Mouse (Mus musculus) cerebellum, postnatal 4 days (tissue): ENCODE data around the gene Neto2.
"Not testable (repeated sequence)": the region's sequence is repeated elsewhere in the genome, so short reads cannot be mapped to it uniquely, and the experiment has no call there.

Experiments
- DNase-seq, 2 experiments: peaks; one replicate each; pipeline ENCODE4 v3.0.0; 2022; ENCODE audit warnings: low spot score in 2 of 2, mixed read lengths in 1 of 2

Gene Neto2

GRCm38 (mm10) chr8:85700751-85701351 lies at the start of gene Neto2:
Gene Neto2 (minus strand): TSS chr8:85700924.
- peak; percentile 60 to 83 for DNase-seq

DNA sequence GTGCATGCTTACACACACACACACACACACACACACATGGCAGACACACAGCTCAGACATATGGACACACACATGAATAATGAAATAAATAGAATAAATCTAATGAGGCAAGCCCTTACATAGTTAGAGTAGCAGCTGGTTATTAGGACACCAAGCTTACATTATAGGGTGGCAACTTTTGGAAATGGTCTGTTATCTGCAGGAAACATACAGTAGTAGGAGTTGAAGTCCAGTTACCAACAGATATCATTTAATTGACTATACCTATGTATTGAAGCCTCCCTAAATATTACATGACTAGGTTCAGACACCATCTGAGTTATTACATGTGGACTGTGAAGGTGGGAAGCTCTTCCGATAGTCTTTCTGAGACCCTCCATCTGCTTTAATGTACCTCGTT lies 44.3 kb upstream of the Neto2 start:
- no peak for DNase-seq

GRCm38 (mm10) chr8:85730545-85730944 lies 29.8 kb upstream of the Neto2 start:
- no peak for DNase-seq

GRCm38 (mm10) chr8:85717271-85717670 lies 16.5 kb upstream of the Neto2 start:
- DNase-seq, result no peak

GRCm38 (mm10) chr8:85716696-85717095 lies 16.0 kb upstream of the Neto2 start:
- DNase-seq, result no peak

- no peak for DNase-seq
These were observed 6.3 kb upstream of the Neto2 start for GRCm38 (mm10) chr8:85706988-85707387.

GRCm38 (mm10) chr8:85700101-85700750 lies 498 bp downstream of the Neto2 start:
- peak; percentile 38 to 85 for DNase-seq

GRCm38 (mm10) chr8:85699051-85699450 lies 1.7 kb downstream of the Neto2 start:
- peak; percentile 39 to 70 for DNase-seq

- DNase-seq, result no peak
These were observed 35.6 kb downstream of the Neto2 start for GRCm38 (mm10) chr8:85665146-85665545.

DNA sequence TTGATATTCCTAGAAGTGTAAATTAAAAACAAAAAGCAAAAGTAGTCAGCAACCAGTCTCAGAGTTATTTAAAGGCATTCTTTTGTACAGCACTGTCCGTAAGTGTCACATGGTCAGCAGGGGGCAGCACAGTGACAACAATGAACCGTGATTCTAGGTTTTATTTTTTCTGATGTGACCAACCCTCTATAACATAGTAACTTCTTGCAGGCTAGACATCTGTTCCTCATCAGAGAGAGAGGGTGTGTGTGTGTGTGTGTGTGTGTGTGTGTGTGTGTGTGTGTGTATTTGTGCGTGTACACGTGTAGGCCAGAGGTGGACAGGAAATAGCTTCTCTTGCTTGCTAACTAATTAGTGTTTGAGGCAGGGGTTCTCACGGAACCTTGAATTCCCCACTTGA lies 38.7 kb downstream of the Neto2 start:
- DNase-seq, result peak; percentile 25 to 41

GRCm38 (mm10) chr8:85651201-85651600 lies 49.5 kb downstream of the Neto2 start:
- DNase-seq, result no peak

- no peak for DNase-seq
These were observed 52.2 kb downstream of the Neto2 start for GRCm38 (mm10) chr8:85648553-85648952.

DNA sequence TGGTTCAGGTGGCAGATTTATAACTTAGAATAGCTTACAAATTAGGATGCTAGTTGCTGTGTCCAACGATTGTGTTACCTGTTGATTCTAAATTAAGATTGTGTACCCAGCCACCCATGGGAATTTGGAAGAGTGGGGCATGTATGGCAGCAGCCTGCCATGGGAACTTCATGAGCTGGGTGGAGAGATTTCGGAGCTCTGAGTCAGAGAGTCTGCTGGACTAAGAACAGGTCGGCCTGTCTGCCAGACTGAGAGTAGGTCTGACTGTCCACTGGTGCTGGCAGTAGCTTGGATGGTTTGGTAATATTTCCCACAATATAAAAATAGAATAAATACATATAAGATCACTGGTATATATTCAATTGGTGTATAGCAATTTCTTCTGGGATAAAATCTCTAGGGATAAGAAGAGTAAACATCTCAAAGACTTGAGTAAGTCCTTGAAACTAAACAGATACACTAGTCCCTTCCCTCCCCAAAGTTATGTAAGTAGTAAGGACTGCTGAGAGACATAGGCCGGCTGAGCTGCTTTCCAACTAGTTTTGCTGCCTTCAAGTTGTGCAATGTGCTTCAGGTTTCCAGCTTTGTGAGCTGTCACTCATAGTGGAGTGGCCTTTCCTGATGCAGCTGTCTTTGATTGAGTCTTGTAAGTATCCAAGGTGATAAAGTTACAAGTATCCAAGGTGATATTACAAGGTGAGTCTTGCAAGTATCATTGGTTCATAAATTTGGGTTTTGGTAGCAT lies 55.6 kb downstream of the Neto2 start:
- DNase-seq, result no peak

- no peak for DNase-seq
These were observed 76.3 kb downstream of the Neto2 start for GRCm38 (mm10) chr8:85624450-85624849.

DNA sequence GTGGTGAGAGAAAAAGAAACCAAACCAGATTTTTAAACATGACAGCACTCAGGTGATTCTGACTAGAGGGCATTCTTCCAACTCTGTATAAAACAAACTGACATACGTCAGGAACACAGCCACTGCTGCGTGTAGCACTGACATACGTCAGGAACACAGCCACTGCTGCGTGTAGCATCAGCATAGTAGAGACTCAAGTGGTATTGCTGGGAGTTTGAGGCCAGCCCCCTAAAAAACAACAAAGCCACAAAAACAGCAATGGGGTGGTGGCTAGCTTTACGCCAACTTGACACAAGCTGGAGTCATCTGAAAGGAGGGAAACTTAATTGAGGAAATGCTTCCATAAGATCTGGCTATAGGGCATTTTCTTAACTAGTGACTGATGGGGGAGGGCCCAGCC lies 77.5 kb downstream of the Neto2 start:
- no peak for DNase-seq

- no peak for DNase-seq
These were observed 81.9 kb downstream of the Neto2 start for GRCm38 (mm10) chr8:85618789-85619188.

- DNase-seq, result not testable (repeated sequence)
These were observed 83.6 kb downstream of the Neto2 start for GRCm38 (mm10) chr8:85617125-85617524.

GRCm38 (mm10) chr8:85608836-85609235 lies 91.9 kb downstream of the Neto2 start:
- no peak for DNase-seq

DNA sequence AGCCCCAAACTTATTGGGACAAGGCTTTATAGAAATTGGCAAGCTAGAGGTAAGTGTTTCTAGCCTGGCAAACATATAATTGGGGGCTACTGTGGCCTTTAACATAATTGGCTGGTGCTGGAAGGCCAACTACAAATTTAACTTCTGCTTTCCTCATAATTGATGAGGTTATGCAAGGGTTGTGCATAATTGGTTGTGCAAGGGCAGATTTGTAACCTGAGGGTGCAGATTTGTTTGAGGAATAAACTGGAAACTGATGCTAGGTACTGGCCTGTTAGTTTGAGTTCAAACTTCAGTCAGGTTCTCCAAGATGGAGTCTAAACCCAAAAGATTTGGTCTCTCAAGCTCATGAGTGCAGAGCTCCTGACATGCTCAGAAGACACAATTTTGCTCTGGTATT lies 92.9 kb downstream of the Neto2 start:
- DNase-seq, result no peak

GRCm38 (mm10) chr8:85606974-85607373 lies 93.8 kb downstream of the Neto2 start:
- no peak for DNase-seq

GRCm38 (mm10) chr8:85606561-85606960 lies 94.2 kb downstream of the Neto2 start:
- DNase-seq, result no peak

DNA sequence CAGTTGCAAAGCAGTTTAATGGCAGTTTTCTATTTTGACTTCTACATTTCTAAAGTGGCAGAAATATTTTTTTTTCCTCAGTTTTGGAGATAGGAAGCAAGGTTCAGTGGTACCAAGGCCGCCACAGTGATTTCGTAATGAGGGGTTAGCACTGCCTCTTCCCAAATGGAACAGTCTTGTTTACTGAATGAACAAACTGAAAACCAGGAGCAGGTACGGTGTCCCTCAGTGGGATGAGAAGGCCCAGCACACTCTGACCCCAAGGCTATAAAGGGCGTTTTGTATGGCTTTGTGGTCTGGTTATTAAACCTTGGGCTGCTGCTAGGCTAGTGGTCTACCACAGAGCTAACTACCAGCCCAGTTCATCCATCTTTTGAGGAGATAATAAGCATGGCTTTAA lies 96.5 kb downstream of the Neto2 start:
- no peak for DNase-seq
